Mouse (Mus musculus) forebrain, embryonic 10.5 days (tissue): ENCODE data around the gene Lipa. TPM values are rescaled to one million over a fixed set of nuclear protein-coding genes. Genes with fewer than 3 reads are reported as not detected.

ENCODE experiments used
- polyA plus RNA-seq: library from polyadenylated mRNA; unstranded; fragments of >200 nt; fragmentation: Nextera tagmentation; extraction: Ambion mirVana; gene quantifications from 2 replicates; pipeline ENCODE4 v1.2.1, GENCODE M21; 2016

Gene Lipa
- polyA plus RNA-seq, 1 experiment from 2014 or later, result 15.8 TPM

Other genes starting within 250 kb of the Lipa start
- gene Fas, start 236.8 kb downstream of the Lipa start, polyA plus RNA-seq, result 0.21 TPM in 1 of 2 replicates, not detected in the other
- 0.20 and 0.37 TPM in 2 replicates for gene Ch25h, start 52.3 kb downstream of the Lipa start, polyA plus RNA-seq
- 5.2 and 5.3 TPM in 2 replicates for gene Ifit2, start 23.2 kb upstream of the Lipa start, polyA plus RNA-seq
- gene Ifit3, start 56.1 kb upstream of the Lipa start, polyA plus RNA-seq, result 0.12 and 0.15 TPM in 2 replicates
- 0.09 TPM in 1 of 2 replicates, not detected in the other for gene Ifit1bl1, start 74.5 kb upstream of the Lipa start, polyA plus RNA-seq
- gene Ifit3b, start 80.5 kb upstream of the Lipa start, polyA plus RNA-seq, result not detected in 2 replicates
- not detected in 2 replicates for gene Ifit1bl2, start 113.3 kb upstream of the Lipa start, polyA plus RNA-seq
- gene Ifit1, start 113.4 kb upstream of the Lipa start, polyA plus RNA-seq, result 0.11 TPM in 1 of 2 replicates, not detected in the other
- 0.21 and 0.40 TPM in 2 replicates for gene Slc16a12, start 219.8 kb upstream of the Lipa start, polyA plus RNA-seq